Mouse (Mus musculus): Measurements from ENCODE around the gene Grik2. TPM values are rescaled to one million over a fixed set of nuclear protein-coding genes. Genes with fewer than 3 reads are reported as not detected.
"Not testable (repeated sequence)": the region's sequence is repeated elsewhere in the genome, so short reads cannot be mapped to it uniquely, and the experiment has no call there.

Grik2 gene
- total and polyA plus RNA-seq, 2 experiments from 2014 or later: 30.2 to 102 TPM

DNA sequence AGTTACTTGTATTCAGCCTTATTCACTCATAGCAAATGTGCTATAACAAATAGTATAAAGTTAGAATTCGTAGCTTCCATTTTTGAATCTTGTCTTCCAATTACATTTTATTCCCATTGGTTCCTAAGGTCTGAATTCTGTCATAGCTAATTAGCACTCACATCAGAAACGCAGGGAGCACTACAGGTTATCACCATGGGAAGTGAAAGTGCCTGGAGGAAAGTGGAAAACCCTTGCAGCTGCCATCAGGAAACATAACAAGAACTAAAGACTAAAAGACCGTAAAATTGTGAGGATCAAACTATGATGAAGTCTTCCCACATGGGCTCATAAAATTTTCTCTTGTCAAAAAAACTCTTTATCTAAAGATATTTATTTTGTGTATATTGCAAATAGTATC is 405.6 kb downstream of the Grik2 start:
- ATAC-seq (no peak), DNase-seq (no peak)
- H3K27ac ChIP-seq (ENCODE audit: low read depth, low read length): no peak overlapping the region
- no peaks in the 10 kb centered on the region for H3K36me3 ChIP-seq (ENCODE audit: insufficient read depth)
- H3K9ac ChIP-seq: no peak overlapping the region
- no peak overlapping the region for H3K4me3 ChIP-seq (ENCODE audit: low read depth, low read length)
- 68% methylated on average over 3 of the region's 3 CpGs for WGBS
- H3K4me2 ChIP-seq (ENCODE audit: low read depth): no peak overlapping the region
- no peak for TF ChIP-seq CTCF (IDR thresholded peaks at IDR 0.05; ENCODE audit: low read depth)
- H3K27me3 ChIP-seq (ENCODE audit: insufficient read depth, low read length): no peaks in the 10 kb centered on the region
- no peaks in the 10 kb centered on the region for H3K4me1 ChIP-seq (ENCODE audit: insufficient read depth)
- no peaks in the 10 kb centered on the region for H3K9me3 ChIP-seq (ENCODE audit: low read length)

GRCm38 (mm10) chr10:49381852-49382251 is 406.7 kb downstream of the Grik2 start:
- Histone ChIP-seq H3K9me3 (ENCODE audit: low read length) (no peaks in the 10 kb centered on the region), H3K36me3 (ENCODE audit: insufficient read depth) (no peaks in the 10 kb centered on the region), H3K4me3 (ENCODE audit: low read depth, low read length) (no peak overlapping the region), H3K4me2 (ENCODE audit: low read depth) (no peak overlapping the region), H3K27me3 (ENCODE audit: insufficient read depth, low read length) (no peaks in the 10 kb centered on the region), H3K9ac (no peak overlapping the region), H3K4me1 (ENCODE audit: insufficient read depth) (no peaks in the 10 kb centered on the region), H3K27ac (ENCODE audit: low read depth, low read length) (no peak overlapping the region)
- TF ChIP-seq CTCF (IDR thresholded peaks at IDR 0.05; ENCODE audit: low read depth): no peak
- ATAC-seq: no peak
- 58% methylated on average over 2 of the region's 2 CpGs for WGBS
- DNase-seq: no peak

- no peaks in the 10 kb centered on the region for H3K27me3 ChIP-seq (ENCODE audit: insufficient read depth, low read length)
- no peak for DNase-seq
- H3K4me2 ChIP-seq (ENCODE audit: low read depth): no peak overlapping the region
- H3K4me1 ChIP-seq (ENCODE audit: insufficient read depth): no peaks in the 10 kb centered on the region
- no peak overlapping the region for H3K27ac ChIP-seq (ENCODE audit: low read depth, low read length)
- no peak overlapping the region for H3K9ac ChIP-seq
- WGBS: 96% methylated on average over 2 of the region's 2 CpGs
- no peaks in the 10 kb centered on the region for H3K36me3 ChIP-seq (ENCODE audit: insufficient read depth)
- no peak overlapping the region for H3K4me3 ChIP-seq (ENCODE audit: low read depth, low read length)
- no peak for ATAC-seq
- no peaks in the 10 kb centered on the region for H3K9me3 ChIP-seq (ENCODE audit: low read length)
- TF ChIP-seq CTCF (IDR thresholded peaks at IDR 0.05; ENCODE audit: low read depth): no peak
These were observed 420.0 kb downstream of the Grik2 start for GRCm38 (mm10) chr10:49368601-49369000.

DNA sequence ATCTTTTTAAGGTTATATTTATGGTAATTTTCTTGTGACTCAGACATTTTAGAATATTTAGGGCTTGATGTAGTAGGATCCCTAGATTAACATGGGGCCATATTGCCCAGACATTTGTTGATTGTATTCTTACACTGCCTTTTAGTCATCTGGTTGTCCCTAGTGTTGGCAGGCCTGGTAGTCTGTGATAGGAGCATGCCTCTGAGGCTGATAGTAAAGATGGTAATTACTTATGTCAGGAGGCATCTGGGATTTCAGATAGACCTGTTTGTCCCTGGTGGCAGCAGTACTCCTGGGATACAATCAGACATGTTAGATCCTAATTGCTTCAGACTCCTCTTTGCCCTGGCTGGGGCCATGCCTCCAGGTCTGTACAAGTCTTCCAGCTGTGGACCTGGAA is 423.3 kb downstream of the Grik2 start:
- no peak for DNase-seq
- Histone ChIP-seq H3K9me3 (ENCODE audit: low read length) (no peaks in the 10 kb centered on the region), H3K36me3 (ENCODE audit: insufficient read depth) (no peaks in the 10 kb centered on the region), H3K27me3 (ENCODE audit: insufficient read depth, low read length) (no peaks in the 10 kb centered on the region), H3K4me3 (ENCODE audit: low read depth, low read length) (no peak overlapping the region), H3K4me2 (ENCODE audit: low read depth) (no peak overlapping the region), H3K9ac (no peak overlapping the region), H3K27ac (ENCODE audit: low read depth, low read length) (no peak overlapping the region), H3K4me1 (ENCODE audit: insufficient read depth) (no peaks in the 10 kb centered on the region)
- ATAC-seq: no peak
- TF ChIP-seq CTCF (IDR thresholded peaks at IDR 0.05; ENCODE audit: low read depth): no peak

DNA sequence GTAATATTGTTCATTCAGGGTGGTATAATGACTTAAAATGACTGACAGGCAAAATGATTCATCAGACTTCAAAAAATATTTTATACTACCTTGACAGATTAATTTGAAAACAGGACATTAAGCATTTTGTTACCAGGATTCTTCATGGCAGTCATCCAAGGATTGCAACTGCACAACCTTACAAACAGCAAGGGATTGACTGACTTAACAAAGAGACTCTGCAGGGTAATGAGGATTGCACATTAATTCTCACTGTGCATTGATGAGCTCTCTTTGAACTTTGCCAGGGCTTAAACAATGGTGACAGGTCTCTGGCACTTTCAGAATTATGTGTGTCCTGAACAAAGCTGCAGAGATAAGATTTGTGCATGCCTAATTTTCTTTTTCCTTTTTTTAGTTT is 466.2 kb downstream of the Grik2 start:
- TF ChIP-seq CTCF (IDR thresholded peaks at IDR 0.05; ENCODE audit: low read depth): no peak
- H3K27me3 ChIP-seq (ENCODE audit: insufficient read depth, low read length): no peaks in the 10 kb centered on the region
- H3K27ac ChIP-seq (ENCODE audit: low read depth, low read length): no peak overlapping the region
- H3K4me2 ChIP-seq (ENCODE audit: low read depth): no peak overlapping the region
- no peaks in the 10 kb centered on the region for H3K36me3 ChIP-seq (ENCODE audit: insufficient read depth)
- H3K4me1 ChIP-seq (ENCODE audit: insufficient read depth): no peaks in the 10 kb centered on the region
- no peaks in the 10 kb centered on the region for H3K9me3 ChIP-seq (ENCODE audit: low read length)
- no peak overlapping the region for H3K4me3 ChIP-seq (ENCODE audit: low read depth, low read length)
- ATAC-seq (peak; percentile 48; the same call in 1 of the 2 replicates), DNase-seq (peak; percentile 4)
- no peak overlapping the region for H3K9ac ChIP-seq

DNA sequence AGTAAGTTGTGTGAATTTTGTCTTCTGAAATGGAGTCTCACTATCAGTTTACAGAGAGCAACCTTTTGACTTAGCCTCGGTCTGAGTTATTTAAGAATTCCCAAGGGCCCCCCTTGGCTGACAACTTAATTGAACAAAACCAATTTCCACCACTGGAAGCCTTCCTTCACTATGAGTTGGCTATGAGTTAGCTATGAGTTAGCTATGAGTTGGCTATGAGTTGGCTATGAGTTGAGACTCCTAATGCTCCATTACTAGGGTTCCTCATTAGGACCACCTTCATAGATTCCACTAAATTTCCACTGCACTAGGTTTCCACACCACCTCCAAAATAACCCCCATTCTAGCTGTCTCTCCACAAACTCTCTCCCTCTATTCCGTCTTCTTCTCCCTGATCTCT is 468.7 kb downstream of the Grik2 start:
- no peaks in the 10 kb centered on the region for H3K9me3 ChIP-seq (ENCODE audit: low read length)
- 93% methylated on average over 2 of the region's 2 CpGs for WGBS
- no peak overlapping the region for H3K27ac ChIP-seq (ENCODE audit: low read depth, low read length)
- H3K36me3 ChIP-seq (ENCODE audit: insufficient read depth): no peaks in the 10 kb centered on the region
- no peaks in the 10 kb centered on the region for H3K27me3 ChIP-seq (ENCODE audit: insufficient read depth, low read length)
- no peak overlapping the region for H3K9ac ChIP-seq
- DNase-seq (no peak), ATAC-seq (no peak)
- H3K4me3 ChIP-seq (ENCODE audit: low read depth, low read length): no peak overlapping the region
- no peaks in the 10 kb centered on the region for H3K4me1 ChIP-seq (ENCODE audit: insufficient read depth)
- no peak overlapping the region for H3K4me2 ChIP-seq (ENCODE audit: low read depth)
- no peak for TF ChIP-seq CTCF (IDR thresholded peaks at IDR 0.05; ENCODE audit: low read depth)

DNA sequence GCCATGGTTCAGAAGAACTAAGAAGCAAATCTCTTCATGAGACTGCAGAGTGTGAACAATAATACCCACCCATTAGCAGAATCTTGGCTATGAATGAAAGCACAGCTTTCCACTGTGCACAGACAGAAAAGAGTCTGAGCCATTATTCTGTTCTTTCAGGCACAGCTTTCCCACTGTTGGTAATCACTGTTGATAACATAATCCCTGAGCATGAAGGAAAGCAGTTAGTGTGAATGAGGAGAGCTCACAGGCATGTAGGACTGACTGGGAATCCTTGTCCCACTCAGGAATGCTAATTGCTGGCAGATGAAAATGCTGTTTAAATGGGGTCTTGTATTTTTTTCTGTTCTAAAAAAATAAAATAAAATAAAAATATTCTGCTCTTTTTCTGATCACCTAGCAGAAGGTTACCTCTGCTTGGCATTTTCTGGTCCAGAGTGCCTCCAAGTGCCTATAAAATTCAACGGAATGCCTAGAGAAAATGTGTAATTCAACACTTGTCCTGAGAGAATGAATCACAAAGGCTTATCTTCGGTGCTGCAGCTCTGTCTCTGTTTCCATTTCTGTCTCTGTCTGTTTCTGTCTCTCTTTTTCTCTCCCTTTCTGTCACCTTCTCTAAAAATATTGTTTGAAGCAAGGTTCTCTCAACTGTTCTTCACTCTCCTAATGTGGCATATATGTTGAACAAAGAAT is 532.2 kb downstream of the Grik2 start:
- TF ChIP-seq CTCF (IDR thresholded peaks at IDR 0.05; ENCODE audit: low read depth): peak; percentile 32; the same call in 1 of the 2 replicates
- Histone ChIP-seq H3K27ac (ENCODE audit: low read depth, low read length) (peak overlapping the region; percentile 66), H3K36me3 (ENCODE audit: insufficient read depth) (no peaks in the 10 kb centered on the region), H3K9ac (no peak overlapping the region), H3K4me3 (ENCODE audit: low read depth, low read length) (no peak overlapping the region), H3K4me1 (ENCODE audit: insufficient read depth) (no peaks in the 10 kb centered on the region), H3K27me3 (ENCODE audit: insufficient read depth, low read length) (no peaks in the 10 kb centered on the region), H3K4me2 (ENCODE audit: low read depth) (no peak overlapping the region), H3K9me3 (ENCODE audit: low read length) (no peaks in the 10 kb centered on the region)
- DNase-seq (peak; percentile 56), ATAC-seq (peak; percentile 95)
- 2% methylated on average over 2 of the region's 2 CpGs for WGBS

DNA sequence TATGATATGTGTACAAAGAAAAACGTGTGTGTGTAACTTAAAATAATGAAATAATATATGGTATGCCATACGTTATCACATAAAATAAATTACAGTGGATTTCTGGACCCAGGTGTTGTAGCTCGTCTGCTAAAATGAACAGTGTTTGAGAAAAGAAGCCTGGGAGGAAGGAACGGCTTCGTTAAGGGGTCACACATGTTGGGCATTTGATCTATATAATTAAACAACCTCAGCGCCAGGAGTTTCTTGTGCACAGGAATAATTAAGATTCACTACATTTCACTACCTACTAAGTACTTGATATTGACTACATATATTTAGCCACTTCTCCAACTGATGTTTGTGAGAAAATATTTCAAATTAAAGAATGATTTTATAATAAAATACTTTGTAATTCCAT is 551.2 kb downstream of the Grik2 start:
- not testable (repeated sequence) for H3K4me1 ChIP-seq (ENCODE audit: insufficient read depth); H3K9ac ChIP-seq; H3K27ac ChIP-seq (ENCODE audit: low read depth, low read length); H3K9me3 ChIP-seq (ENCODE audit: low read length); H3K36me3 ChIP-seq (ENCODE audit: insufficient read depth); ATAC-seq; H3K27me3 ChIP-seq (ENCODE audit: insufficient read depth, low read length); DNase-seq; H3K4me3 ChIP-seq (ENCODE audit: low read depth, low read length); H3K4me2 ChIP-seq (ENCODE audit: low read depth)
- WGBS: 49% methylated on average over 6 of the region's 6 CpGs

DNA sequence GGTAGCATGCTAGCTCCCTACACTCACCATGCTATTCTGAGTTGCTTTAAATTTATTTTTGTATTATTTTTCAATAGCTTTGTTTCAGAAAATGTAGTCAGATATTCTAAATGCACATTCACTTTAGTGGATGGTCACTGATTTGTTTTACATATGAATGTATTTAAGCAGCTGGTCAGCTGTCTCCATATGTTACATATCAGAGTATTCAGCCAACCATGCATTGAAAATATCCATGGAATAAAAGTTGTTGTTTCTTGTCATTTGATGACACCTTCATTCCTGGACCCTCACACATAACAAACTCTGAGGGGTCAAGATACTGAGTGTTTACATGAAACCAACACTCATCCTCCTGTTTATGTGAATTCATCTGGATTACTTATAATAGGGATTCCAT is 551.7 kb downstream of the Grik2 start:
- not testable (repeated sequence) for H3K36me3 ChIP-seq (ENCODE audit: insufficient read depth); H3K27ac ChIP-seq (ENCODE audit: low read depth, low read length); H3K4me2 ChIP-seq (ENCODE audit: low read depth); H3K4me3 ChIP-seq (ENCODE audit: low read depth, low read length); H3K4me1 ChIP-seq (ENCODE audit: insufficient read depth); H3K9ac ChIP-seq; H3K27me3 ChIP-seq (ENCODE audit: insufficient read depth, low read length); DNase-seq; ATAC-seq; H3K9me3 ChIP-seq (ENCODE audit: low read length)

Data from forebrain, postnatal 0 days (tissue).